ENCODE assay signal across 8 mouse cellular contexts in genomic region chr9:14380386-14381285, GRCm38 (mm10). TPM values are rescaled to one million over a fixed set of nuclear protein-coding genes. Genes with fewer than 3 reads are reported as not detected.
DNase-seq lines count a peak whose midpoint lies in the region; ATAC-seq lines count a peak whose summit lies in the region.

No protein-coding gene starts in this region.

- ATAC-seq in intestine, embryonic 16.5 days = peak; percentile 96

- H3K9ac ChIP-seq in intestine, embryonic 16.5 days (ENCODE audit: low read depth, low read length) = peak overlapping the region; percentile 85

- no peaks in the 10 kb centered on the region for H3K36me3 ChIP-seq in intestine, embryonic 16.5 days (ENCODE audit: control insufficient read depth, insufficient read depth, low read length)
- H3K36me3 ChIP-seq in midbrain, embryonic 10.5 days = no peaks in the 10 kb centered on the region

- H3K27ac ChIP-seq in intestine, embryonic 16.5 days (ENCODE audit: low read length) = peak overlapping the region; percentile 90
- H3K27ac ChIP-seq in midbrain, embryonic 10.5 days (replicated peaks) = peak overlapping the region; percentile 86

- intact Hi-C loops in gastrocnemius, postnatal 36 days (cut with DNase I) = no loop called here
- intact Hi-C loops in left cerebral cortex, postnatal 36 days (cut with DNase I) = loop anchor here (5.0 kb wide), 1 partner anchor 122 kb away; the partner anchor contains the start of genes Cwc15 and Kdm4d

- H3K27me3 ChIP-seq in intestine, embryonic 16.5 days (replicated peaks; ENCODE audit: control insufficient read depth, insufficient read depth, low read length) = no peaks in the 10 kb centered on the region
- H3K27me3 ChIP-seq in midbrain, embryonic 10.5 days (ENCODE audit: low read depth, poor library complexity, severe bottlenecking) = peaks cover 22% of the 10 kb centered on the region

- DNase-seq in adrenal gland, adult 18-20 months (ENCODE audit: low spot score in 2 of 2) = peak; percentile 79 to 85
- DNase-seq in embryo, embryonic 11 days = peak; percentile 86
- DNase-seq in gastrocnemius, postnatal 36 days = peak; percentile 81
- peak; percentile 86 to 88 for DNase-seq in left cerebral cortex, postnatal 36 days (ENCODE audit: low spot score in 2 of 2)
- peak; percentile 83 for DNase-seq in midbrain, embryonic 10.5 days (ENCODE audit: low spot score)
- peak; percentile 76 to 80 for DNase-seq in right cerebral cortex, postnatal 36 days (ENCODE audit: low spot score in 2 of 2)
- peak; percentile 84 to 87 for DNase-seq in urinary bladder, postnatal 4 days (ENCODE audit: low spot score in 2 of 2)

- H3K4me3 ChIP-seq in intestine, embryonic 16.5 days (ENCODE audit: low read length) = peak overlapping the region; percentile 79
- H3K4me3 ChIP-seq in midbrain, embryonic 10.5 days = peak overlapping the region; percentile 78

- H3K9me3 ChIP-seq in intestine, embryonic 16.5 days (ENCODE audit: control insufficient read depth, low read length) = no peaks in the 10 kb centered on the region
- no peaks in the 10 kb centered on the region for H3K9me3 ChIP-seq in midbrain, embryonic 10.5 days (replicated peaks)

- H3K4me1 ChIP-seq in intestine, embryonic 16.5 days (ENCODE audit: control insufficient read depth, insufficient read depth, low read length) = peaks cover 28% of the 10 kb centered on the region
- peaks cover 31% of the 10 kb centered on the region for H3K4me1 ChIP-seq in midbrain, embryonic 10.5 days

- peak overlapping the region; percentile 88 for H3K4me2 ChIP-seq in intestine, embryonic 16.5 days (ENCODE audit: low read depth, low read length)

- under 1% methylated on average over 73 of the region's 76 CpGs for WGBS in intestine, embryonic 16.5 days
- WGBS in midbrain, embryonic 10.5 days = under 1% methylated on average over 75 of the region's 76 CpGs

RNA-seq across cellular contexts. Expression of gene Endod1, which starts 0.7 kb away (rescaled TPM):
- 10 to 100 TPM; 16.1 to 18.5 TPM for total RNA-seq in adrenal gland, adult 18-20 months (2021)
- 1 to 10 TPM; 3.0 to 4.8 TPM for total RNA-seq in gastrocnemius, postnatal 36 days (2021)
- 24.9 and 27.4 TPM in 2 replicates for polyA plus RNA-seq in intestine, embryonic 16.5 days (2015; fragmentation: Nextera tagmentation; extraction: Ambion mirVana)
- total RNA-seq in left cerebral cortex, postnatal 36 days (2021) = 10 to 100 TPM; 59.7 to 68.6 TPM
- 6.6 and 7.8 TPM in 2 replicates for polyA plus RNA-seq in midbrain, embryonic 10.5 days (2016; fragmentation: Nextera tagmentation; extraction: Ambion mirVana)

Comparison
In these comparisons a context has a peak if more than half of its experiments do, and no peak if none do; other contexts are left out.
1. Peak in every context shown above with its lines: DNase-seq, ATAC-seq, H3K4me3 ChIP-seq and H3K27ac ChIP-seq.